Mouse (Mus musculus) activated CD4-positive, CD25-positive, alpha-beta regulatory T cell (primary cell): ENCODE measurements around the gene Klk1b1. TPM values are rescaled to one million over a fixed set of nuclear protein-coding genes. Genes with fewer than 3 reads are reported as not detected.

Experiments
- polyA plus RNA-seq, 2 experiments: library from polyadenylated mRNA; unstranded; fragments of 100-300 nt; shearing (Covaris generic); gene quantifications; one replicate each; pipeline ENCODE4 v1.2.1; 2017

The Klk1b1 gene
- not detected for polyA plus RNA-seq

GRCm38 (mm10) chr7:43966451-43966850 is at the start of gene Klk1b1:
TSS of gene Klk1b1 (plus strand) at chr7:43966751.

DNA sequence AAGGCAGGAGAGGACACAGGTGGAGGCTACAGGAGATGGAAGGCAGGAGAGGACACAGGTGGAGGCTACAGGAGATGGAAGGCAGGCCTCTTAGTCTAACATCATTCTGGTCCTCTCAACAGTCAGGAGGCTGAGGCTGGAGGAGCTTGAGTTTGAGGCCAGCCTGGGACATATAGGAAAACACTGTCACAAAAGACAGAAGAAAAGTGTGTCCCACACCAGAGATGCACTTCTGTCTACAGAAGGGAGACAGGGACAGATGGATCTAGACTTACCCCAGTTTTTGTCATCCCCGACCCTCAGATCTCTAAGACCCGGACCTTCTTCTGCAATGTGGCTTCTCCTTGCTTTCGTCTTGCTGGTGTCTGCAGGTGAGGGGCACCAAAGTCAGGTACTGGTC is 33.1 kb upstream of the Klk1b1 start, which contains the start of gene Klk15:
TSS of gene Klk15 (plus strand) at position 301 of the 400 bp plus-strand sequence.

DNA sequence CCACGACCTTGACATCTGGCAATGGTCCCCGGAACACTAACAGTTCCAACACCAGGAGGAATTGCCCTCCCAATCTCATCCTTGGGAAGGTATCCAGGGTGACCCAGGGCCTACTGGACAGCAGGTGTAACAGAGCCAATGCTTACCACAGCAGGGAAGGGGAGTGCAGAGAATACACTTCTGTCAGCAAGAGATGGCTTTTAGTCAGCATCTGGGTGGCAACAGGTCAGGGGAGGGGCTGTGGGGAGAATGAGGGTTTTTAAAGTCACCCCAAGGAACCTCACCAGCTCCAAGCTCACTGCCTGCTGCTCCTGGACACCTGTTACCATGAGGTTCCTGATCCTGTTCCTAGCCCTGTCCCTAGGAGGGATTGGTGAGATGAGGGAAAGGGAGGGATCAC is 16.2 kb upstream of the Klk1b1 start, which contains the start of gene Klk1b8:
TSS of gene Klk1b8 (plus strand) at position 301 of the 400 bp plus-strand sequence.

DNA sequence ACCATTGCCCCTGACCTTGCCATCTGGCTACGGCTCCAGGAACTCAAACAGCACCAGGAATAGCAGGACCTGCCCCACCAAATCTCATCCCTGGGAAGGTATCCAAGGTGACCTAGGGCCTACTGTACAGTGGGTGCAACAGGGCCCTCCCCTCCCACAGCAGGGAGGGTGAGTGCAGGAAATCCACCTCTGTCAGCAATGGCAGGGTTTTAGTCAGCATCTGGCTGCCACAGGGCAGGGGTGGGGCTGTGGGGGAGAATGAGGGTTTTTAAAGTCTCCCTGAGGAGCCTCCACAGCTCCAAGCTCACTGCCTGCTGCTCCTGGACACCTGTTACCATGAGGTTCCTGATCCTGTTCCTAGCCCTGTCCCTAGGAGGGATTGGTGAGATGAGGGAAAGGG is 9.2 kb downstream of the Klk1b1 start, which contains the start of gene Klk1b9:
TSS of gene Klk1b9 (plus strand) at position 301 of the 400 bp plus-strand sequence.

GRCm38 (mm10) chr7:43995577-43995976 is 29.0 kb downstream of the Klk1b1 start, which contains the start of gene Klk1b11:
TSS of gene Klk1b11 (plus strand) at chr7:43995877.

DNA sequence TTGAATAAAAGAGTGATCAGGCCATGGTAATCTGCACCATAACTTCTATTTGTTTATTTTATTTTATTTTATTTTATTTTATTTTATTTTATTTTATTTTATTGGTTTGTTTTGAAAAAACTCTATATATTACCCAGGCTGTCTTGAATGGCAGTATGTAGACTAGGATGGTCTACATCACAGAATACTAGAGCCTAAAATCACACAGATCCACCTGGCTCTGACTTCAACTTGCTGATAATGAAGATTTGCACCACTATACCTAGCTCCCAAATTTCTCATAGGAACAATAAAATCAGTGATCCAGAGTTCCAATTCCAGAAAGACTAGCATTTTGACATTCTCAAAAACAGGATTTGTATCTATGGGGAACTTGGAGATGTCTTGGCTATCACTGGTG is 45.3 kb downstream of the Klk1b1 start, which contains the start of gene Klk1b26:
TSS of gene Klk1b26 (plus strand) at position 301 of the 400 bp plus-strand sequence.

Other genes with a start within 250 kb of the Klk1b1 start
- under 1 TPM in 1 of 2 experiments, not detected in 1; 0.18 TPM for gene Klk12, start 197.9 kb upstream of the Klk1b1 start, polyA plus RNA-seq
- under 1 TPM in 1 of 2 experiments, not detected in 1; 0.29 TPM for gene Klk11, start 192.1 kb upstream of the Klk1b1 start, polyA plus RNA-seq
- under 1 TPM in 1 of 2 experiments, not detected in 1; 0.25 TPM for gene Klk10, start 185.7 kb upstream of the Klk1b1 start, polyA plus RNA-seq
- 1 to 10 TPM in 1 of 2 experiments, under 1 TPM in 1; 0.61 to 1.0 TPM for gene Klk9, start 174.9 kb upstream of the Klk1b1 start, polyA plus RNA-seq
- gene Klk8, start 169.2 kb upstream of the Klk1b1 start, polyA plus RNA-seq, result 100 to 1,000 TPM; 133 to 264 TPM
- under 1 TPM; 0.29 to 0.38 TPM for gene Klk7, start 155.5 kb upstream of the Klk1b1 start, polyA plus RNA-seq
- under 1 TPM in 1 of 2 experiments, not detected in 1; 0.37 TPM for gene Klk6, start 142.3 kb upstream of the Klk1b1 start, polyA plus RNA-seq
- not detected for gene Klk5, start 124.8 kb upstream of the Klk1b1 start, polyA plus RNA-seq
- gene Klk4, start 85.6 kb upstream of the Klk1b1 start, polyA plus RNA-seq, result not detected
- 1 to 10 TPM in 1 of 2 experiments, not detected in 1; 1.6 TPM for gene Klk15, start 33.0 kb upstream of the Klk1b1 start, polyA plus RNA-seq
- not detected for gene Klk1b8, start 16.1 kb upstream of the Klk1b1 start, polyA plus RNA-seq
- 1 to 10 TPM in 1 of 2 experiments, under 1 TPM in 1; 0.31 to 2.0 TPM for gene Klk1b9, start 9.3 kb downstream of the Klk1b1 start, polyA plus RNA-seq
- not detected for gene Klk1b11, start 29.1 kb downstream of the Klk1b1 start, polyA plus RNA-seq
- gene Klk1b26, start 45.4 kb downstream of the Klk1b1 start, polyA plus RNA-seq, result not detected
- gene Klk1b27, start 85.5 kb downstream of the Klk1b1 start, polyA plus RNA-seq, result 1 to 10 TPM; 1.0 to 3.3 TPM
- not detected for gene Klk1b21, start 135.6 kb downstream of the Klk1b1 start, polyA plus RNA-seq
- gene Klk1b22, start 145.9 kb downstream of the Klk1b1 start, polyA plus RNA-seq, result not detected
- gene Klk1b16, start 170.0 kb downstream of the Klk1b1 start, polyA plus RNA-seq, result not detected
- gene Klk1b24, start 221.5 kb downstream of the Klk1b1 start, polyA plus RNA-seq, result not detected
- gene Klk1b3, start 231.4 kb downstream of the Klk1b1 start, polyA plus RNA-seq, result not detected
- gene Klk1b4, start 240.7 kb downstream of the Klk1b1 start, polyA plus RNA-seq, result not detected
- gene Klk1b5, start 249.2 kb downstream of the Klk1b1 start, polyA plus RNA-seq, result not detected